Mouse (Mus musculus): ENCODE data around the gene Gm136.

The Gm136 gene

GRCm38 (mm10) chr4:34715062-34715461, 41.0 kb downstream of the Gm136 start:
- DNase-seq (ENCODE audit: low read depth, low spot score): no peak

DNA sequence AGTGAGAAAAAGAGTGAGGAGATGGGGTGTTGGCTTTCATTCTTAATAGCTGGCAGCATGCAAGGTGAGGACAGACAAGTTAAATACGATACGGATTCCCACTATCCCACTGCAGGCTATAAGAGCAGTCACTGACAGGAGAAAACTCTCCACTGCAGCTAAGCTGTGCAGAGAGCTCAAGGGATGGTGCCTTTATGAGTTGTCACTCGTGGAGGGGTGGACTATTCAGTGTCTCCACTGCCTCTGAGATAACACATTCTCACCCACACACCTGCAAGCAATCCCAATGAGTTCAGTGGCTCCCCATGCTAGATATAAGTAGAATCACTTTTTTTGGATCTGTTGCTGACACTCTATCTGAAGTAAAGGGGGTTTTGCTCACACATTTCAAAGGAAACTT, 47.9 kb downstream of the Gm136 start:
- peak; percentile 69 for DNase-seq (ENCODE audit: low read depth, low spot score)

DNA sequence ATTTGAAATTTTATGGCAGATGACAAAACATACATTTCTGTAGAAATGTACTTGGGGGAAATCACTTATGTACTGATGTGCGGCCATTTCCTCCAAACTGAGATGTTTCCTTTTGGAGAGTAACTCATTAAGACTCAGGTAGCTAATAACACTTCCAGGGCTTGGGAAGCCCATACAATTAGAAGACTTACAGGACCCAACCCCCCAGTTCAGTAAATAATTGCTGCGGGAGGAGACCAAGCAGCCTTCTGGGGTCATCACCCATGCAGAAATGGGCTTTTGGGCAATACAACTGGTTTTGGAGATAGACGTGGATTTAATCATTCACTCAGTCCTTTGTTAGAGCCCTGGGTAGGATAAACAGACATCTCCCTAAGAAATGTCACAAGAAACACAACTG, 48.8 kb downstream of the Gm136 start:
- DNase-seq (ENCODE audit: low read depth, low spot score): no peak

GRCm38 (mm10) chr4:34703029-34703428, 53.0 kb downstream of the Gm136 start:
- DNase-seq (ENCODE audit: low read depth, low spot score): no peak

GRCm38 (mm10) chr4:34702231-34702630, 53.8 kb downstream of the Gm136 start:
- no peak for DNase-seq (ENCODE audit: low read depth, low spot score)

- peak; percentile 47 for DNase-seq (ENCODE audit: low read depth, low spot score)
These were observed 54.5 kb downstream of the Gm136 start for GRCm38 (mm10) chr4:34701528-34701927.

Data from brain, adult 2 months (tissue).